Mouse (Mus musculus): ENCODE measurements around the gene Speg. TPM values are rescaled to one million over a fixed set of nuclear protein-coding genes. Genes with fewer than 3 reads are reported as not detected.

The Speg gene
- total RNA-seq (2021), result 100 to 1,000 TPM; 255 to 257 TPM
- long read RNA-seq, experiment 1, partial matches to known transcripts, result 54 of 111 reads
- long read RNA-seq, experiment 1, other reads (novel, unspliced or antisense), result 56 of 111 reads
- long read RNA-seq, experiment 2, partial matches to known transcripts, result 75 of 84 reads
- long read RNA-seq, experiment 2, other reads (novel, unspliced or antisense), result 6 of 84 reads

DNA sequence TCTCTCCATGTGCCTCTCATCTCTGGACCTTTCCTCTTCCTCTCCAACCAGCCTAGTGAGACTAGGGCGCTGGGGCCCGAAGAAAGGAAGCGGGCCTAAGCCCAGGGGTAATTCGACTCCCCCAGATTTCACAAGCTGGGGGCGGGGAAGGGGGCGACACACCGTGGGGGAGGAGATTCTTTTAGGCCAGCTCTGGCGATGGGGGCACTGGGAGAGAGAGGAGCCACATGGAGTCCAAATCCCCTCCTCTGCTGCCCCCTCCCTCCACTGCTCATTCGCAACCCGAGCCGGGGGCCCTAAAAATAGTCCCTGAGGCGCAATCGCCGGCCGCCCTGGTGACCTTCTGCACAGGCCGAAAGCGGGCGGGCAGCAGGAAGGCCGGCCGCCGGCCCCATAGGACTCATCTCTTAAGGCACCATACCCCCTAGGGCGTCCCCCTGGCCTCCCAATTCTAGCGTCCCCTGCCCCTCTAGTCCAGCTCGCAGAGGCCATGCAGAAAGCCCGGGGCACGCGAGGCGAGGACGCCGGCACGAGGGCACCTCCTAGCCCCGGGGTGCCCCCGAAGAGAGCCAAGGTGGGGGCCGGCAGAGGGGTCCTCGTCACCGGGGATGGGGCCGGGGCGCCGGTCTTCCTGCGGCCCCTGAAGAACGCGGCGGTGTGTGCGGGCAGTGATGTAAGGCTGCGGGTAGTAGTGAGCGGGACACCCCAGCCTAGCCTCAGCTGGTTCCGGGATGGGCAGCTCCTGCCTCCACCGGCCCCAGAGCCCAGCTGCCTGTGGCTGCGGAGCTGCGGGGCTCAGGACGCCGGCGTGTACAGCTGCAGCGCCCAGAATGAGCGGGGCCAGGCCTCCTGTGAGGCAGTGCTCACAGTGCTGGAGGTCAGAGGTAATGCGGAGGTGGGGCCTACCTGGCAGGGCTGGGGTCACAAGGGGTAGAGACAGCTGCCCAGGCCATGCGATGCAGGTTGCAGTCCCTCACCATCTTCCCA lies at the start of gene Speg:
Gene Speg (plus strand): TSS at position 348 of the 987 bp plus-strand sequence.
- DNase-seq (ENCODE audit: low spot score), result peak; percentile 89

DNA sequence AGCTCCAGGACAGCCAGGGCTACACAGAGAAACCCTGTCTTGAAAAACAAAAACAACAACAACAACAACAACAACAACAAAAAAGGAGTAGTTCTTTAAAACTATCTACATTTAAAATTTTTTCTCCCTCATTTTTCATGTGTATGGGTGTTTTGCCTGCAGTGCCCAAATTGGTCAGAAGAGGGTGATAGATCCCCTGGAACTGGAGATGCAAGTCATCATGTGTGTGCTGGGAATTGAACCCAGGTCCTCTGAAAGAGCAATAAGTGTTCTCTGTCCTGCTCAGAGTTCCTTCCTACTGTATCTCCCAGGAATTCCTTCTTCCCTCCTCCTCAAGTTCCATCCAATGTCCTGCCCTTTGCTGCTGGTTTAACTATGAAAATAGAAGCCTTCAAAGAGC lies 47.6 kb upstream of the Speg start:
- DNase-seq (ENCODE audit: low spot score), result no peak

DNA sequence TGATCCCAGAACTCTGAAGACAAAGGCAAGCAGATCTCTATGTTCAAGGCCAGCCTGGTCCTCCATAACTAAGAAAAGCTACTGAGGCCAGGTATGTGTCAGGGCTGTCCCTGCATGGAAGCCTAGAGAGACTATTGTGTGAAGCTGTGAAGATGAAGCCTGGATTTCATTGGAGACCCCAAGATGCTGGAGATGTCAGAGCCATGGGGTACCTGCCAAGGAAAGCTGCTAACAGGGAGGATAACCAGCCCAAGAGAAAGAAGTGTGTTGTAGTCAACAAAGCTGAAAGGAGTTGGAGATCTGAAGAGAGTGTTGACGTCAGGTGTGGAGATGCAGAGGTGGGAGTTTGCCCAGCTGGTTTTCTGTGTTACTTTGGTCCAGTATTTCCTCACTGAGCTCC lies 43.8 kb upstream of the Speg start:
- no peak for DNase-seq (ENCODE audit: low spot score)

DNA sequence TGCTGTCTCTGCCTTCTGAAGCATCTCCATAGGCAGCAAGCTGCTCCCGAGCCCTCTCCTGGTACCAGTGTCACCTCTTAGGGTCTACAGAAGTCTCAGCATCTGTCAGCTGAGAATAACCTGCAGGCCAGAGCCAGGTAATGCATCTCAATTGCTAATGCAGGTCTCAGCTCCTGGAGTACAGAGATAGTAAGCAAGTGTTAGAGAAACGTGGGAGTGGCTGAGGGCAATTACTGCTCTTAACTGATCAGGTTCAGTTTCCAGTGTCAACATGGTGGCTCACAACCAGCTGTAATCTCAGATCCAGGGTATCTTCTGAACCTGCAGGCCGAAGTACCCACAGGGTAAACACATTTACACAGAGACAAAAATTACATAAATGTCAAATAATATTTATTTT lies 38.6 kb upstream of the Speg start:
- DNase-seq (ENCODE audit: low spot score), result no peak

DNA sequence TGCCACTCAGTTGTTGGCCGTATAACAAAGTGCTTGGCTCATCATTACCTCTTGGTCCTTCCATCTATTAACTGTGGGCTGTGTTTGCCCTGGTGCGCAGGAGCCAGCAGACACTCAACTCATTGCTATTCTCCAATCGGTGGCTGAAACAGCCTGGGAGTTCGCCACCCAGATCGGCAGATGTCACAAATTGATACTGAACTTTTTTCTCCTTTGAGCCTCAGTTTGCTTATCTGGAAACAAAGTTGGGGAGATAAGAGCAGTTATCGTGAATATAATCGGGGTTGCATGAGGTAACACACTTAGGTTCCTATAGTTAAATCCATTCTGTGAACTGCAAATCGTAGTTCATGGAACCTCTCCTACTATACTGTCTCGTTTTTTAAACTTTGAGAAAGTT lies 38.0 kb upstream of the Speg start:
- DNase-seq (ENCODE audit: low spot score), result no peak

DNA sequence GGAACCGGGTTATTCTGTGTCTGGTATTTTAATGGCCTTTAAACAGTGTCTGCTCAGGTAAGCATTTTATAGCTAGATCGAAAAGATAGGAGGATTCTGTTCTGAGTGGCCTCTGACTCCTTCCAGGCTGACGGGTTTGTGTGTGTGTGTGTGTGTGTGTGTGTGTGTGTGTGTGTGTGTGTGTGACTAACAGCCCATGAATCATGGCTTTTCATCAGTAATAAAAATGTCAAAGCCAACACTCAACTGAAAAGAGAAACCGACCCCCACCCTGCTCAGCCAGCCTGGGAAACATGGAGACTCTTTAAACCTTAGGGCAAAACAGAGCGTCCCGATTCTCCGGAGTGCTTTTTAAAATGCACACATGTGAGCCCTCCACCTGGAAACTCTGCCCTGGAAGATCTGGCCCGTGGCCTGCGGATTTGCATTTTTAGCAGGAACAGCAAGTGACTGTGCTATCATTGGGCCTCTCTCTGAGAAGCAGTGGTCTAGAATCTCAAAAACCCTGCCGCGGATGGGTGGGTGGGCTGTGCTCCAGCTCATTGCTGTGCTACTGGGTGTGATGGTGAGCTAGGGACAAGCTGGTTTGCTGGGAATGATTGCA lies 36.9 kb upstream of the Speg start:
- DNase-seq (ENCODE audit: low spot score), result no peak

DNA sequence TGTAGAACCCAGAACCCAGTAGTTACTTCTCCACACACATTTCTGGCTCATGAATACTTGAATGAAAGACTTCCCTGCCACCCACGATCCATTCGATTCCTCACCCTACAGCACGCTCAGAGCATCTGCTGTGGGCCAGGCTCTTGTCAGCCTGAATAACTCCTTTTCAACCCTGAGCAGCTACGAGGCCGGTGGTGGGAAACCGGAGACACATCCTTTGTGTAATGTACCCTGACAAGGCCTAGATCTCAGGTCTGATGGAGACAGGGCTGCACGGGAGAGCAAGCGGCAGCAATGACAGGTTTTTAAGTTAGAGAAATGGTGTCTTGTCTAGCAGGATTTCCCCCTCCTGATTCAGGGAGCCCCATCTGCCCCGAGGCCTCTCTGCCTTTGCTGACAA lies 35.8 kb upstream of the Speg start:
- DNase-seq (ENCODE audit: low spot score), result no peak

DNA sequence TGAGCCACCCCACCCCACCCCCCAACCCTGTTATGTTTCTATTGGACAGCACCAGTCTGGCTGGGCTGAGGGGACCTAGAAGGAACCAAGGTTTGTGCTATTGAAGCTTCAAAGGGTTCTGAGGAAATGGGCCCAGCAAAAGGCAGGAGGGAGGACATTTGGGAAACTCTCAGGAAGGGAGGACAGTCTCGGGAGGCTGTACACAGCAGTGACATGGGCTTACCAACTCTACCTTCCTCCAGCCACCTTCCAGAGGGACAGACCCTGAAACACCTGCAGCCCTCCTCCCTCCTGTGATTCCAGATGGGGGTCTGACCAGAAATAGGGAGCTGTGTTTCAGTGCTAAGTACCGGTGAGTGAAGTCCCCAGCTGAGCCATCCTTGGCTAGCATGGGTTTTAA lies 34.6 kb upstream of the Speg start:
- no peak for DNase-seq (ENCODE audit: low spot score)

DNA sequence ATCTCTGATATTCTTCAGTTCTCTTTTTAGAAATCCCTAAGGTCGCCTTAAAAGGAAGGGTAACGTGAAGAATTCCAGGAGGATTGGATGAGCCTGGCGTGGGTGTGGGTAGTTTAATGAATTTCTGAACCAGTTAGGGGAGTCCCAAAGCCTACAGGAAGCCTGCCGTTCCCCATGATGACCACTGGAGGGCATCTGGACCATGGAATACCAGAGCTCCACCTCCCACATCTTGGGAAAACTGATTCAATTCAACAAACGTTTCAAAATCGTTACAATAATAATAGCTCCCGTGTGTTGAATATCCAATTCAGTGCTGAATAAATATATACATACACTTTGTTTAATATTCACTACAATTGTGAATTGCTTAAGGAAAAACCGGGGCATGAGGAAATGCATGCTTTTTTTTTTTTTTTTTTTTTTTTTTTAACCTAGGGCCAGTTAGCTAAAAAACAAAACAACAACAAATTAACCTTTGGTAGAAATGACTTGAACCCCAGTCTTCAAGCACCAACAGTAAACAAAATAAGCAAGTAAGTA lies 32.2 kb upstream of the Speg start:
- peak; percentile 86 for DNase-seq (ENCODE audit: low spot score)

DNA sequence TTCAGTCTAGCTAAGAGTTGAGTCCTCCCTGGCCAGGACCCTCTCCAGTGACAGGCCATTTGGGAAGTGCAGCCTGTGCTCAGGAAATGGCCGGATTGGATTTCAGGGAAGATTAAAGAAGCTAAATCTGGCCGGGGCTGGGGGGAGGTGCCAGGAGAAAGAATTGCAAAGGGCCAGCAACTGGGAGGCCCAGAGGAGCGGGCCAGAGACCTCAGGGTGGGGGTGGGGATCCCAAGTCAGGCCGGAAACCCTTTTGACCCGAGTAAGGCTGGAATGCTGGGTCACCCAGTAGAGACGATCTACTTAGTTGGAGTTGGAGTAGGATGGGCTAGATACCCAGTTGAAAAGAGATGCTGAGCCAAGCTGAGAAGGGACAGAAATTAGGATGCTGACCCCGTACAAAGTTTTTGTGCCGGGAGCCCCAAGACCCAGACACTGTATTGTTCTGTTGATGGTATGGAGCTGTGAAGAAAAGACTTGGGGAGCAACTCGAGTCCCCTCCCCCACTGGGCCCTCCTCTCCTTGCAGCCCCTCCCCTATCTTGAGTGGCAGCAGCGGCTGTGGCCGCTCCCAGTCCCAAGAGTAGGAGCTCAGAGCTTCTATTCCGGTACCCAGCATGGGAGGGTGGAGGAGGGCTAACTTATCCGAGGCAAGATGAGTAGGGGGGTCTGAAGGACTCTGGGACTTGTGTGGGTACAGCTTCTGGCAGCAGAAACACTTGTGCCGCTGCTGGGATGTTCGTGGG lies 30.6 kb upstream of the Speg start:
- DNase-seq (ENCODE audit: low spot score), result peak; percentile 84

DNA sequence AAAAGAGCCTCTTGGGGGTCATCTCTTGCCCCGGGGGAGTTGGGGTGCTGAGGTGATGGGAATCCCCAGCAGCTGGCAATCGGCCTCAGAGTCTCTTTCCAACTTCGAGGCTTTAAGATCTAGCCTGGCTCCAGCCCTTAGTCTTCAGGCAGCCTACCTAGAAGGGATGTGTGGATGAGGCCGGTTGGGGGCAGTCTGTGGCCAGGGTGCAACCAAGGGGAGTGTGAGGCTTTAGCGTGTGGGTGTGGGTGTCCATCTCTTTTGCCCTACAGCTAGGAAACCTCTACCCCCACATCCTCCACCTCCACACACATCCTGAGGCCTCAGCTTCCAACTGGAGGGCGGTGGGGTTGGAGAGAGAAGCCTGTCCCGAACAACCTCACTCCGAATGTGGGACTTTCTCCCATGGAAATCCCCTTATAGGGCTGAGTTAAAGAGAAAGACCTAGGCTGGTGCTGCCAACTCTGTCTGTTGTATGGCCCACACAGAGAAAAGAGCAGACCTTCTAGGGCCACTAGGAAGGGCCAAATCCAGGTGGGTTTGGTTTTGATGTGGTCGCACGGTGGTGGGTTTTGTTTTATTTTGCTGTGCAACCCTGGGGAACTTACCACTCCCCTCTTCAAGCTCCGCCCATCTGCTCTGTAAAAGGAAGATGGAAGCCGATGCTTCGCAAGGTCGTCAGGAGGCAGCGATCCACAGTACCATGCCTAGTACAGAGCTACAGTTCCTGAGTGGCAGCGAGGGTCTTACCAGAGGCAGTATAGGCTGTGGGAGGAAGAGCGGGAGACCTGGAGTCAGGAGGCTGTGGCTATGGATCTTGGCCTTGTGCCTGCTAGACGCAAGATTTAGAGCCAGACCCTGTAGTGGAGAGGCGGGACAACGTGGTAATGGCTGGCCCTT lies 29.8 kb upstream of the Speg start:
- peak; percentile 81 for DNase-seq (ENCODE audit: low spot score)

DNA sequence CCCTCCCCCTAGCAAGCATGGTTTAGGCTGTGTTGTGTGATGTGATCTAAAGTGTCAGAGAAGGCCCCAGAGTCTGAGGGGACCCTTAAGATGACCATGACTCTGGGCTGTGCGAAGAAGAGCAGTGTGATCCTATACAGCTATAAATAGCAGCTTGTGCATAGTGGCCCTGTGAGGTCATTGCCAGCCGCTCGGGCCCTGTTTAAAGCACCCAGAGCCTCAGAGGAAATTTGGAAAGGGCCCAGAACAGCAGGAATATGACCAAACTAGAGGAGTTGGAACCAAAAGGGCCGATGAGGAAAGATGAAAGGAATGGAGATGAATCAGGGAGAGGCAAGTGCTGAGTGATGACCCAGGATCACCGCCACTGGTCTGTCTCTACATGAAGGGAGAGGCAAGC lies 27.8 kb upstream of the Speg start:
- DNase-seq (ENCODE audit: low spot score), result peak; percentile 65

DNA sequence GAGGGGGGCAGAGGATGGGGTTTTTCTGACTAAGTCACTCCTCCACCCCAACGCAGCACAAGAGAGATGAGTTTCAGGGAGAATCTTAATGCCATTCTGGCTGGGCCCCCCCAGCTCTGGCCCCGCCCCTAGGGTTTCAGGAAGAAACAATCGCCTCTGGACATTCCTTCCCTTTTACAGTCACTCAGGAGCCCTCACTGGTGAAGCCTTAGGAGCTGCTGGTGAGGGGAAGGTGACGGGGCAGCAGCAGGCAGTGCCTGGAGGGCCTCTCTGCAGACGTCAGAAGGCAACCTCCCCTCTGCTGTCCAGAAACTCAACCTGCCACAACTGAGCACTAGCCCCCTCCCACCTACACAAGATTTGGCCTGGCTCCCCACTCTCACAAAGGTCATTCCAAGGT lies 25.8 kb upstream of the Speg start:
- DNase-seq (ENCODE audit: low spot score), result no peak

DNA sequence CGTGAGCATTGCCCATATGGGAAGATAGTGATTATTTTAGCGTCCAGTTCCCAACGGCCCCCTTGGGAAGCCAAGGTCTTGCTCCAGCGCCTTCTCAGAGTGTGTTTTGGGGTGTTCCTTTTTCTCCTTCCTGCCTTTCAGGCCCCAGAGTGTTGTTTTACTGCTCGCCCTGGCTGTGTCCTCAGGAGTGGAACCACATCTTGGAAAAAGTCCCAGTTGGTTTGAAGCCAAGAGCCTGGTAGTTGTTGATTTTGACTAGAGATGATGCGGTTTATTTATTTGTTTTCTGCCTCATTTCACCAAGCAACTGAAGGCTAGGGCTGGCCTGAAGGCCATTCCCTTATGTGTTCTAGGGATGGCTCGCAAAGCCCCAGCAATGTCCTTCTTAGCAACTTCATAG lies 17.8 kb upstream of the Speg start:
- peak; percentile 69 for DNase-seq (ENCODE audit: low spot score)

DNA sequence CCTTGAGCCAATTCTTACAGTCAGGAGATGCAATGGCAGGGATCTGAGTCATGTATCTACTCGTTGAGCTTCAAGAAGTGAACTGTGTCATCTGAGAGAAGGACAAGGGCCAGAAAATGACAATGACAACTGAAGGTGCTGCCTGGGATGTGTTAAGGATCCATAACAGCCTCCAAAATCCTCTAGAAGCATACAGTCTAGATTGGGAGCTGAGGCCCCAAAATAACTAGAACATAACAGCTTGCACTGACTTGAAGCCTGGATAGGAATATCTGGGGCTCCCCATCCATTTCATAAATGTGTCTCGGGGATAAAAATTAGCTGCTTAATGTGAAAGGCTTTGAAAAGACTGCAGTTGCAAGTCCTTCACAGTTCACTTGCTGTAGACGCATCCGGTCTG lies 17.1 kb upstream of the Speg start:
- no peak for DNase-seq (ENCODE audit: low spot score)

DNA sequence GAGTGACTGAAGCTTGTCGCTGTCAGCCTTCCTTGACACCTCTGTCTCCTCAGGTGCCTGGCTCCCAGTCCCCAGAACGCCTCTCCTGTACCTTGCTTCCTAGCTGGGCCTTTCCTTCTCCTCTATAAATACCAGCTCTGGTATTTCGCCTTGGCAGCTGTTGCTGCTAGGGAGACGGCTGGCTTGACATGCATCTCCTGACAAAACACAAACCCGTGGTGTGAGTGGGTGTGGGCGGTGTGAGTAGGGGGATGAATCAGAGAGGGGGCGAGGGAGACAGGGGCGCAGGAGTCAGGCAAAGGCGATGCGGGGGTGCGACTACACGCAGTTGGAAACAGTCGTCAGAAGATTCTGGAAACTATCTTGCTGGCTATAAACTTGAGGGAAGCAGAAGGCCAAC lies 15.8 kb upstream of the Speg start:
- DNase-seq (ENCODE audit: low spot score), result peak; percentile 74

DNA sequence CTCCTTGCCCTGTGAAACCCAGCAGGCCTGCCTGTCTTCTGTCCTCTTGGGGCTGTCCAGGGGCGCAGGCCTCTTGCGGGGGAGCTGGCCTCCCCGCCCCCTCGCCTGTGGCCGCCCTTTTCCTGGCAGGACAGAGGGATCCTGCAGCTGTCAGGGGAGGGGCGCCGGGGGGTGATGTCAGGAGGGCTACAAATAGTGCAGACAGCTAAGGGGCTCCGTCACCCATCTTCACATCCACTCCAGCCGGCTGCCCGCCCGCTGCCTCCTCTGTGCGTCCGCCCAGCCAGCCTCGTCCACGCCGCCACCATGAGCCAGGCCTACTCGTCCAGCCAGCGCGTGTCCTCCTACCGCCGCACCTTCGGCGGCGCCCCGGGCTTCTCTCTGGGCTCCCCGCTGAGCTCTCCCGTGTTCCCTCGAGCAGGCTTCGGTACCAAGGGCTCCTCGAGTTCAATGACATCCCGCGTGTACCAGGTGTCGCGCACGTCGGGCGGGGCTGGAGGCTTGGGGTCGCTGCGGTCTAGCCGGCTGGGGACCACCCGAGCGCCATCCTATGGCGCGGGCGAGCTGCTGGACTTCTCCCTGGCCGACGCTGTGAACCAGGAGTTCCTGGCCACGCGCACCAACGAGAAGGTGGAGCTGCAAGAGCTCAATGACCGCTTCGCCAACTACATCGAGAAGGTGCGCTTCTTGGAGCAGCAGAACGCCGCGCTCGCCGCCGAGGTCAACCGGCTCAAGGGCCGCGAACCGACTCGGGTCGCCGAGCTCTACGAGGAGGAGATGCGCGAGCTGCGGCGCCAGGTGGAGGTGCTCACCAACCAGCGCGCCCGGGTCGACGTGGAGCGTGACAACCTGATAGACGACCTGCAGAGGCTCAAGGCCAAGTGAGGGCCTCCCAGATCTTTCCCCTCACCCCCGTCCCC lies 14.7 kb upstream of the Speg start, which contains the start of gene Des:
Gene Des (plus strand): TSS at position 218 of the 920 bp plus-strand sequence.
- peak; percentile 95 for DNase-seq (ENCODE audit: low spot score)

DNA sequence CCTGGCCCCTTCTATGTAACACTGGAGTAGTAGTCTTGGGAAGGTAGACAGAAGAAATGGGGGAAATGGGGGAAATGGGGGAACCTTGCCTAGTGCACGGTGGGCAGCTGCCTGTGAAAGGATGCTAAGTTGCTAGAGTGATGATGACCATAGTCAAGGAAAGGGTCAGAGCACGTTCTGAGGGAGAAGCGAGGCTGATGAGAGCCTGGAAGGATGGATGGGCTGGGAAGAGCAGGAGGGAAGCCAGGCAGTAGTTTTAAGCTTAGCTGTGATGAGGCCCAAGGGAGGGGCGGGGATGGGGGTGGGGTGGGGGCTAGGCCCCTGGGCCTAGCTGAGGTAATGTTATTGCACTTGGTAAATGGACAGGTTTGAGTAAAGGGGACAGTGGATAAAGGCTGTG lies 14.0 kb upstream of the Speg start:
- no peak for DNase-seq (ENCODE audit: low spot score)

DNA sequence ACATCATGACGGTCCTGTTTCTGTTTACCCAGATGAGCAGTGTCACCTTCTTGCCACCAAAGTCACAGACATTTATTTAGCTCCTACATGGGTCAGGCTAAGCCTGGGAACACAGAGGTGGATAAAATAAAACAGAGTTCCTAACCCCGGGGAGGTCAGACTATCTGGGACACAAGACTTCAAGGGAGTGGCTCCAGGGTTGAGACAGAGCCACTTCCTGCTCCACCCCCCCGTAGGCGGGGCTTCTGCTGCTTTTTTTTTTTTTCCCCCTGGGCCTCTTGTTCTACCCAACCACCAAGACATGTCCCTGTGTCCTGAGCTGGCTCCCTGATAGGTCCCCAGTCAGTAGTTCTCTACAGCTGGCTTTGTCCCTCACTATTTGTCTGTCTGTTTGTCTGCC lies 13.3 kb upstream of the Speg start:
- peak; percentile 77 for DNase-seq (ENCODE audit: low spot score)

Data from gastrocnemius, adult 18-20 months (tissue).